Comparison of ENCODE assay signal across 10 mouse cellular contexts in the genomic region with DNA sequence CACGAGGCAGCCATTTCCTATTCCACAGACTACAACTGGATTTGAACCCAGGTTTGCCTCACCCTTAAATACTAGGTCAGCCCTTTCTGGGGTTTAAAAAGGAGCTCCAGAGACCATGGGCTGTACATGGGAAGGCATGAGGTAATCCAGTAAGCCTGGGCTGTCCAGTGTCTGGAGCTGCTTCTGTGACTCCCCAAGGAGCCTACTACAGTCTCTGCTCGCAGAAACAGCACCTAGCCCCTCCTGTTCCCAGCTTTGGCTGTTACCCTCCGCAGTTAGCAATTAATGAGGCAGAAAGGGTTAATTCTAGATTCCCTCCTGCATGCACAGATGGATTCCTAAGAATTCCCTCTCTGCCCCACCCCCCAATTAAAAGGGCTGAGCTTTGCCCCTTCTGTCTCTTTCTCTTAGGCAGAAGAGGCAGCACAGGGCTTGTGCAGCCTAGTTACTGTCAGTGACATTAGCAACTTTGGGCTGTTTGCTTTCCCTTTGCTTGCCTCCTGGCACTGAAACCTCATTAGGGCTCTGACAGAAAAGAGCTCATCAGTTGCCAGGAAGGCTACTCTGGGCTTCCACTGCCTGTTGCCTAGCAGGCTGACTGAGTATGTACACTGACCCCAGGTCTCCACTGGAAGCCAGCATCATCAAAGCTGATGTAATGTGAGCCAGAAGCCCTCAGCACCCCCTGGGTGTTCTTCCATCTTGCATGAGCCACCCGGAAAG. TPM values are rescaled to one million over a fixed set of nuclear protein-coding genes. Genes with fewer than 3 reads are reported as not detected.
DNase-seq lines count a peak whose midpoint lies in the region; ATAC-seq and TF ChIP-seq lines count a peak whose summit lies in the region.
"Had no signal": no experiment of that assay in that cellular context is flagged by ENCODE, and none has a peak within 500 bp of the region (broad histone marks: within the 10 kb centered on the region; RNA-seq: fewer than 3 reads in every experiment).

Gene 5530401A14Rik, plus strand, starts transcription at position 424 of the 723 bp plus-strand sequence.

- no peak for TF ChIP-seq CTCF in kidney, adult 2 months (conservative IDR thresholded peaks at IDR 0.05; ENCODE audit: insufficient read depth, insufficient read length, low read depth, low read length)

- no peak within 1 kb of the TSS for H3K4me3 ChIP-seq in kidney, adult 2 months (ENCODE audit: insufficient read depth, low read depth, low read length)
- H3K4me3 ChIP-seq in kidney, embryonic 15.5 days (replicated peaks), result no peak within 1 kb of the TSS

- H3K4me1 ChIP-seq in kidney, adult 2 months (ENCODE audit: control insufficient read depth, insufficient read depth, low read length), result no peaks in the 10 kb centered on the region
- peaks cover 16% of the 10 kb centered on the region for H3K4me1 ChIP-seq in kidney, embryonic 15.5 days

- 42% methylated on average over 4 of the region's 4 CpGs for WGBS in kidney, adult 2 months
- WGBS in kidney, embryonic 15.5 days, result 22% methylated on average over 4 of the region's 4 CpGs

- TF ChIP-seq POLR2A in kidney, adult 2 months (IDR thresholded peaks at IDR 0.05; ENCODE audit: low read depth, low read length), result no peak

- peak; percentile 58 for ATAC-seq in kidney, embryonic 15.5 days (replicated peaks; ENCODE audit: low FRiP score)
- no peak for ATAC-seq in monocyte, adult 5-6 weeks (replicated peaks; ENCODE audit: insufficient number of reproducible peaks, low FRiP score, low TSS enrichment, poor library complexity, severe bottlenecking)

- no peaks in the 10 kb centered on the region for H3K9me3 ChIP-seq in kidney, embryonic 15.5 days (replicated peaks)

- no peak within 1 kb of the TSS for H3K4me2 ChIP-seq in kidney, embryonic 15.5 days

- no peaks in the 10 kb centered on the region for H3K27me3 ChIP-seq in kidney, adult 2 months (replicated peaks; ENCODE audit: control insufficient read depth, insufficient read depth, low read length)
- no peaks in the 10 kb centered on the region for H3K27me3 ChIP-seq in kidney, embryonic 15.5 days

- H3K36me3 ChIP-seq in kidney, adult 2 months (ENCODE audit: control insufficient read depth, insufficient read depth, low read length), result no peaks in the 10 kb centered on the region
- H3K36me3 ChIP-seq in kidney, embryonic 15.5 days, result no peaks in the 10 kb centered on the region

- H3K9ac ChIP-seq in kidney, embryonic 15.5 days, result no peak within 1 kb of the TSS

- no peak within 1 kb of the TSS for H3K27ac ChIP-seq in kidney, adult 2 months (ENCODE audit: insufficient read depth, low read depth, low read length)
- H3K27ac ChIP-seq in kidney, embryonic 15.5 days, result no peak within 1 kb of the TSS

- DNase-seq in kidney, adult 2 months, result peak; percentile 3
- no peak for DNase-seq in kidney, adult 18-20 months
- peak; percentile 54 for DNase-seq in embryo, embryonic 9.5 days (ENCODE audit: extremely low spot score)
- DNase-seq in neural tube, embryonic 10.5 days (ENCODE audit: extremely low spot score, low spot score), result peak; percentile 41
- DNase-seq in thymus, postnatal 4 days, result no peak
- DNase-seq in thymus, postnatal 10 days (ENCODE audit: low spot score in 2 of 2), result no peak

RNA-seq across cellular contexts. Expression of gene 5530401A14Rik, which starts in this region (rescaled TPM):
- not detected in 2 replicates for polyA plus RNA-seq in kidney, adult 2 months (2012; rRNA removed)
- polyA plus RNA-seq in kidney, embryonic 15.5 days (2015; fragmentation: Nextera tagmentation; extraction: Ambion mirVana), result 0.04 TPM in 1 of 2 replicates, not detected in the other
- total RNA-seq in monocyte, adult 5-6 weeks (2017), result not detected in 3 replicates
- polyA plus RNA-seq: large intestine, adult 2 months; spleen, adult 2 months had no signal

Comparison
In these comparisons a context has a peak if more than half of its experiments do, and no peak if none do; other contexts are left out.
1. Peak in DNase-seq in kidney, adult 2 months; RNA of the gene not detected or under 1 TPM.
2. Peak in ATAC-seq in kidney, embryonic 15.5 days; RNA of the gene not detected or under 1 TPM.
3. DNase-seq: peak in embryo, embryonic 9.5 days (single experiment) and neural tube, embryonic 10.5 days (single experiment); none in kidney, adult 18-20 months (single experiment), thymus, postnatal 4 days (single experiment) and thymus, postnatal 10 days (0 of 2).